Mouse (Mus musculus) liver, embryonic 12.5 days (tissue): ENCODE results near the gene Zfp953. TPM values are rescaled to one million over a fixed set of nuclear protein-coding genes. Genes with fewer than 3 reads are reported as not detected.
A peak's percentile ranks its signal among the peaks of the same experiment; 100 is the strongest.
"Not testable (repeated sequence)": the region's sequence is repeated elsewhere in the genome, so short reads cannot be mapped to it uniquely, and the experiment has no call there.

Source experiments
- ATAC-seq: fragments of 200-750 bp; cut with Nextera tagmentation; 2 replicates; pipeline ENCODE4 v1.8.0; 2017; ENCODE audit warnings: moderate number of reproducible peaks, mild to moderate bottlenecking, moderate library complexity
- H3K27ac ChIP-seq: fragments of 300-500 bp; sonication (generic); 2 replicates; pipeline ENCODE4 v1.5.1; 2016; ENCODE audit warnings: mild to moderate bottlenecking
- H3K27me3 ChIP-seq: fragments of 300-500 bp; sonication (generic); replicated peaks from 2 replicates; pipeline ENCODE4 v1.6.1; 2016; ENCODE audit warnings: mild to moderate bottlenecking, moderate library complexity
- H3K36me3 ChIP-seq: fragments of 300-500 bp; sonication (generic); 2 replicates; pipeline ENCODE4 v1.6.1; 2016; ENCODE audit warnings: mild to moderate bottlenecking, moderate library complexity
- H3K4me1 ChIP-seq: fragments of 300-500 bp; sonication (generic); 2 replicates; pipeline ENCODE4 v1.6.1; 2016
- H3K4me2 ChIP-seq: fragments of 300-500 bp; sonication (generic); 2 replicates; pipeline ENCODE4 v1.6.1; 2016; ENCODE audit warnings: mild to moderate bottlenecking, moderate library complexity
- H3K4me3 ChIP-seq: fragments of 300-500 bp; sonication (generic); 2 replicates; pipeline ENCODE4 v1.5.1; 2016; ENCODE audit warnings: mild to moderate bottlenecking, moderate library complexity
- H3K9ac ChIP-seq: fragments of 300-500 bp; sonication (generic); 2 replicates; pipeline ENCODE4 v1.6.1; 2016; ENCODE audit warnings: mild to moderate bottlenecking, moderate library complexity
- H3K9me3 ChIP-seq: fragments of 300-500 bp; sonication (generic); replicated peaks from 2 replicates; pipeline ENCODE4 v1.6.1; 2016; ENCODE audit warnings: mild to moderate bottlenecking, moderate library complexity
- WGBS: fragments of 180-500 bp; shearing (Covaris S2); methylation state at CpG from one replicate; pipeline ENCODE4 v1.1.7; 2016; ENCODE audit not compliant: insufficient replicate concordance; 5-methylcytosine and 5-hydroxymethylcytosine counted together
- polyA plus RNA-seq: library from polyadenylated mRNA; unstranded; fragments of >200 nt; fragmentation: Nextera tagmentation; extraction: Ambion mirVana; gene quantifications from 2 replicates; pipeline ENCODE4 v1.2.1, GENCODE M21; 2016

Zfp953 gene
- polyA plus RNA-seq, result 0.82 and 1.1 TPM in 2 replicates

DNA sequence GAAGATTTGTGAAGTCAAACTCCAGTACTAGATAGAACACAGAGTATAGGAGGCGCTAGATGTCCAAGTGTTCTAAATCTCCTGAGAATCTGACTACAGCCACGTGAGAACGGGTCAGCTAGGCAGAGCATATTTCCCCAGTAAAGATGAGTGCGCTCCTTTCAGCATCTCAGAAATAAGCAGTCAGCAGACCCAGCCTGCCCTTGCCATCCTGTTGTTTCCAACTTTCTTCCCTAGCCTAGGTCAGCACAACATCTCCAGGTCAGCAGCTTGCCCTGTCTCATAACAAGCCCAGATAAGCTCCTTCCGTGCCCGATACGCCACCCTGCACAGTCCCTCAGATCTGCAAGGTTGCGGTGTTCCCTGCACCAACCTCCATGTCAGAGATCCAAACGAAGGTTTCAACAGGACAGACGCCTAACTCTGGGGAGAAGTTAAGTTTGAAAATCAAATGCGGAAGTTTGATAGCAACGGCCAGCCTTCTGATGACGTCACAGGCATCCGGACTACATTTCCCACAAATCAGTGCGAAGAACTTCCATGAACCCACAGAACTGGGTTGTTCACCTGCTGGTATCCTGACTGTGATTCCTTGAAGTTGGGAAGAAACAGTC lies at the start of gene Zfp953, which contains the start of gene Gm28044:
Gene Zfp953 (minus strand): TSS at position 475 of the 614 bp plus-strand sequence.
Gene Gm28044 (minus strand): TSS at position 406 of the 614 bp plus-strand sequence.
- Histone ChIP-seq H3K9ac (peak within 1 kb of the TSS; percentile 78), H3K27ac (peak within 1 kb of the TSS; percentile 80), H3K36me3 (no peaks in the 10 kb centered on the region), H3K4me1 (peaks cover 15% of the 10 kb centered on the region), H3K4me3 (peak within 1 kb of the TSS; percentile 86), H3K4me2 (peak within 1 kb of the TSS; percentile 70), H3K9me3 (no peaks in the 10 kb centered on the region), H3K27me3 (no peaks in the 10 kb centered on the region)
- under 1% methylated on average over 15 of the region's 15 CpGs for WGBS
- peak; percentile 87 for ATAC-seq

DNA sequence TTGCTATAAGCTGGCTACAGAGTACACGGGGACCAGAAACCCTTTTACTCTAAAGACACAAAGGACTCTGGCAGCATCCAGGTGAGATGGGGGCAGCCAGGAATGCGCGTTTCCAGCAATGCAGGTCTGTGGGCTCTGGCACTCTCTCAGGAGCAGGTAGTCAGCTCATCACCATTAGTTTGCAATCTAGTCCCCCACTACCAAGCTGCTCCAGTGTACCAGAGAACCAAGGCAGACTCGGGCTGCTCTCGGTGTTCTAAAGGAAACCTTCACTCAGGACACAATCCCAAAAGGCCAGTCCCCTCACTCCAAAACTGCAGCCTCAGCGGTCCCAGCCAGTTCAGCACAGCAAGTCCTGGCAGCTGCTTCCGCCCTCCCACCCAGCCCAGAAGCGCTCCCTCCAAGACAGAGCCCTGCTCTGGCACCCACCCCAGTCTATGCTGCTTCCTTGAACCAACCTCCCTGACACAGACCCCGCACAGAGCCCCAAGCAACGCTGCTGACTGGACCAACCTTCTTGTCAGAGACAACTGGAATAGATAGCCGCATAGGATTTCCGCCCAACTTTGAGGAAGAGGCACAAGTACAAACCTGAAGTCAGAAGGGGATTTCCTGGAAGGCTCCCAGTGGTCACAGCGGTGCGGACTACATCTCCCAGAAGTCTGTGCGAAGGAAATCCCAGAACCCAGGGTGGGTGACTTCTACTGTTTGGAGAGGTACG lies 38.9 kb upstream of the Zfp953 start, which contains the start of gene Zfp429:
Gene Zfp429 (minus strand): TSS at position 637 of the 721 bp plus-strand sequence.
- H3K27ac ChIP-seq, result not testable (repeated sequence)

DNA sequence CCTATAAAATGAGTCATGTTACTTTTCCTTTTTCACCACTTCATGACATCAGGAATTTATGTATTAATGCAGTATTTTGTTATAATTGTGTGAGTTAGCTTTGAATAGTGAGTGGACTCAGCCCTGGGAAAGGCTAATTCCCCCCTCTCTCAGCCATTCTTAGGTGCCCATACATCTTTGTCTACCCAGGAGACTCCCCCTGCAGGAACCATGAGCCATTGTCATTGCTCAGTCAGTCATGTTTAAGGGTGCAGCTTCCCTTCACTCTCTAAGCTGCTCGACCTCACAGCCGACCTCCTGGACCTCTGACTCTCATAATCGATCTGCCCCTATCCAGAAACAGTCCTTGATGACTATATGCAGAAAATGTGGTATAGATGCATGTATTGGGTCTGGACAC lies 15.8 kb upstream of the Zfp953 start:
- not testable (repeated sequence) for ATAC-seq

More for the DNA sequence above, 38.9 kb upstream of the Zfp953 start, which contains the start of gene Zfp429:
- H3K4me2 ChIP-seq, result peak within 1 kb of the TSS; percentile 69
- peak within 1 kb of the TSS; percentile 65 for H3K4me3 ChIP-seq
- peak; percentile 91 for ATAC-seq
- peak within 1 kb of the TSS; percentile 72 for H3K9ac ChIP-seq
- not testable (repeated sequence) for H3K36me3 ChIP-seq, H3K9me3 ChIP-seq, H3K27me3 ChIP-seq
- 3% methylated on average over 14 of the region's 16 CpGs for WGBS
- H3K4me1 ChIP-seq, result peaks cover 13% of the 10 kb centered on the region

GRCm38 (mm10) chr13:67375050-67375911 lies 14.9 kb upstream of the Zfp953 start, which contains the start of the genes Gm28041 and Zfp456:
Gene Gm28041, minus strand, starts transcription at chr13:67375733.
Gene Zfp456, minus strand, starts transcription at chr13:67375810.
- H3K9ac ChIP-seq, result peak within 1 kb of the TSS; percentile 65
- 11% methylated on average over 15 of the region's 15 CpGs for WGBS

More for the DNA sequence above, 15.8 kb upstream of the Zfp953 start:
- not testable (repeated sequence) for H3K36me3 ChIP-seq, H3K4me1 ChIP-seq, H3K27me3 ChIP-seq, H3K27ac ChIP-seq, H3K4me2 ChIP-seq, H3K9ac ChIP-seq, H3K4me3 ChIP-seq, H3K9me3 ChIP-seq
- WGBS, result 58% methylated on average over 3 of the region's 3 CpGs

DNA sequence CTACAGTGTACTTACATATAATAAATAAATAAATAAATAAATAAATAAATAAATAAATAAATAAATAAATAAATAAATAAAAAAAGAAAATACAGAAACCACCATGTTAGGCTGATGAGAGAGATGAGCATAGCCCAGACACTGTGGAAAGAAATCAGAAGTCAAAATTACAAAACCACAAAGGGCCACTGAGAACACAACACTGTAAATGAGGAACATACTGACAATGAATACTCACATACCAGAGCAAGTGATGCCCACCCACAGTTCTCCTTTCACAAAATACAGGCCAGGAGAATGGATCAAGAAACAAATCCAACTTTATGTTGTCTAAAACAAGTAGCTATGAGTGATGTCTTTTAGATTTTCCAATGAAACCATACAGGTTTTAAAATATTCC lies 8.6 kb downstream of the Zfp953 start:
- H3K9me3 ChIP-seq, result no peaks in the 10 kb centered on the region
- H3K27ac ChIP-seq, result no peak overlapping the region
- no peak overlapping the region for H3K4me2 ChIP-seq
- no peak for ATAC-seq
- H3K27me3 ChIP-seq, result no peaks in the 10 kb centered on the region
- H3K9ac ChIP-seq, result no peak overlapping the region
- no peak overlapping the region for H3K4me3 ChIP-seq
- H3K4me1 ChIP-seq, result no peaks in the 10 kb centered on the region
- H3K36me3 ChIP-seq, result no peaks in the 10 kb centered on the region

More at GRCm38 (mm10) chr13:67375050-67375911, 14.9 kb upstream of the Zfp953 start, which contains the start of the genes Gm28041 and Zfp456:
- H3K27ac ChIP-seq, result peak within 1 kb of the TSS; percentile 46; the same call in 1 of the 2 replicates
- H3K9me3 ChIP-seq, H3K36me3 ChIP-seq, H3K4me1 ChIP-seq, H3K27me3 ChIP-seq: not testable (repeated sequence)
- peak within 1 kb of the TSS; percentile 71 for H3K4me2 ChIP-seq
- peak; percentile 96 for ATAC-seq
- H3K4me3 ChIP-seq, result peak within 1 kb of the TSS; percentile 62

DNA sequence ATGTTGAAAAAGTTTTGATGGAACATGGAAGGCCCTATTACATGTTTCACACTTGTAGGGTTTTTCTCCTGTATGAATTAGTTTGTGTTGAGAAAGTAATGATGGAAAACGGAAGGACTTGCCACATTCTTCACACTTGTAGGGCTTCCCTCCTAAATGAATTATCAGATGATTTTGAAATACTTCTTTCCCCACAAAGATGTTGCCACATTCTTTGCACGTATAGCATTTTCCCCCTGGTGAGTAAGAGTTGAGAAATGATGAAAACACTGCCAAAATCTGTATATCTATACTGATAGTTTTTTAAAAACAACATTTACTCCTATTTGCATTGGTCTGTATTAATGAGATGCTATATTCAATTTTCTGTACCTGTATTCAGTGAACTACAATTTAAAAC lies 17.0 kb downstream of the Zfp953 start:
- H3K4me2 ChIP-seq, result no peak overlapping the region
- ATAC-seq, result no peak
- 80% methylated on average over 2 of the region's 2 CpGs for WGBS
- H3K9me3 ChIP-seq, result no peaks in the 10 kb centered on the region
- H3K36me3 ChIP-seq, result peaks cover 36% of the 10 kb centered on the region
- no peak overlapping the region for H3K9ac ChIP-seq
- no peak overlapping the region for H3K27ac ChIP-seq
- H3K4me1 ChIP-seq, result no peaks in the 10 kb centered on the region
- H3K4me3 ChIP-seq, result no peak overlapping the region
- H3K27me3 ChIP-seq, result no peaks in the 10 kb centered on the region

DNA sequence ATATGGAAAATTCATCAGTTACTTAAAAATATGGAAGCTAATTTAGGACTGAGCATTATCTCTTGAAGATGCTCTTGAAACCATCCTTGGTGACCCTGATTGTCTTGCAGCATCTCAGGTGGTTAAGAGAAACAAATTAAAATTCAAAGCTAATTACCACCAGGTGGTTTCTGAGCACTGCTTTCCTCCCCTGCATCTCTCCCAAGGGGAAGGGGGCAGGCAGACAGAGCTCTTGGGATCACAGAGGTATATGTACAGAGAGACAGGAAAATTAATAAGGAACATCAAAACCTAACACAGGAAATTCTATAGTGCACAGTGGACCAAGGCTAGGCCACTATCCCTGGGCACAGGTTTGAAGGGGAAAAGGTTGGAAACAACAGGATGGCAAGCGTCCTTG lies 27.5 kb downstream of the Zfp953 start:
- peaks cover 15% of the 10 kb centered on the region; the same call in 1 of the 2 replicates for H3K4me1 ChIP-seq
- H3K9ac ChIP-seq, result peak overlapping the region; percentile 69
- no peaks in the 10 kb centered on the region for H3K27me3 ChIP-seq
- peak overlapping the region; percentile 75 for H3K27ac ChIP-seq
- peak overlapping the region; percentile 66 for H3K4me3 ChIP-seq
- no peaks in the 10 kb centered on the region for H3K9me3 ChIP-seq
- H3K36me3 ChIP-seq, result no peaks in the 10 kb centered on the region
- WGBS, result 45% methylated on average over 1 of the region's 1 CpGs
- no peak for ATAC-seq
- peak overlapping the region; percentile 81 for H3K4me2 ChIP-seq

DNA sequence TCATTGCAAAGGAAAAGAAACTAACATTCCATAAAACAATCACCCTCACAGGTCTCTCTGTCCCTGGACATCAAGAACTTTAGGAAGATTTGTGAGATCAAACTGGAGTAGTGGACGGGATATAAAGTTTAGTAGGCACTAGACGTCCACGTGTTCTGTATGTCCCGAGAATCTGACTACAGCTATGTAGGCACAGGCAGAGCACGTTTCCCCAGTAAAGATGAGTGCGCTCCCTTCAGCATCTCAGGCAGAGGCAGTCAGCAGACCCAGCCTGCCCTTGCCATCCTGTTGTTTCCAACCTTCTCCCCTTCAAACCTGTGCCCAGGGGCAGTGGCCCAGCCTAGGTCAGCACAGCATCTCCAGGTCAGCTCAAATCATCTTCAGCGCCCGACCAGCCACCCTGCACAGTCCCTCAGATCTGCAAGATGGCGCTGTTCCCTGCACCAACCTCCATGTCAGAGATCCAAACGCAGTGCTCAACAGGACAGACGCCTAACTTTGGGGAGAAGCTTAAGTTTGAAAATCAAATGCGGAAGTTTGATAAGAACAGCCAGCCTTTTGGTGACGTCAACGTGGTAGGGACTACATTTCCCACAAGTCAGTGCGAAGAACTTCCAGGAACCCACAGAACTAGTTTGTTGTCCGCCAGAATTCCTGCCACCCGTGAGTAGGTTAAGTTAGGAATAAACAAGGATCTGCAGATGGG lies 28.2 kb downstream of the Zfp953 start, which contains the start of gene Zfp595:
Gene Zfp595 (minus strand): TSS at position 552 of the 706 bp plus-strand sequence.
- peak within 1 kb of the TSS; percentile 81 for H3K4me2 ChIP-seq
- H3K27me3 ChIP-seq, result no peaks in the 10 kb centered on the region
- ATAC-seq, result peak; percentile 92
- peak within 1 kb of the TSS; percentile 75 for H3K27ac ChIP-seq
- WGBS, result 18% methylated on average over 17 of the region's 17 CpGs
- peak within 1 kb of the TSS; percentile 66 for H3K4me3 ChIP-seq
- H3K4me1 ChIP-seq, result peaks cover 15% of the 10 kb centered on the region; the same call in 1 of the 2 replicates
- H3K9me3 ChIP-seq, result no peaks in the 10 kb centered on the region
- peak within 1 kb of the TSS; percentile 69 for H3K9ac ChIP-seq
- no peaks in the 10 kb centered on the region for H3K36me3 ChIP-seq

GRCm38 (mm10) chr13:67306718-67307117 lies 53.7 kb downstream of the Zfp953 start:
- 29% methylated on average over 5 of the region's 5 CpGs for WGBS
- ATAC-seq, result peak; percentile 41; the same call in 1 of the 2 replicates
- peak overlapping the region; percentile 88 for H3K4me2 ChIP-seq
- H3K4me3 ChIP-seq, result peak overlapping the region; percentile 82
- H3K27me3 ChIP-seq, result no peaks in the 10 kb centered on the region
- H3K9me3 ChIP-seq, result no peaks in the 10 kb centered on the region
- H3K27ac ChIP-seq, result no peak overlapping the region
- no peaks in the 10 kb centered on the region for H3K36me3 ChIP-seq
- H3K4me1 ChIP-seq, result peaks cover 9% of the 10 kb centered on the region
- H3K9ac ChIP-seq, result peak overlapping the region; percentile 76; the same call in 1 of the 2 replicates

DNA sequence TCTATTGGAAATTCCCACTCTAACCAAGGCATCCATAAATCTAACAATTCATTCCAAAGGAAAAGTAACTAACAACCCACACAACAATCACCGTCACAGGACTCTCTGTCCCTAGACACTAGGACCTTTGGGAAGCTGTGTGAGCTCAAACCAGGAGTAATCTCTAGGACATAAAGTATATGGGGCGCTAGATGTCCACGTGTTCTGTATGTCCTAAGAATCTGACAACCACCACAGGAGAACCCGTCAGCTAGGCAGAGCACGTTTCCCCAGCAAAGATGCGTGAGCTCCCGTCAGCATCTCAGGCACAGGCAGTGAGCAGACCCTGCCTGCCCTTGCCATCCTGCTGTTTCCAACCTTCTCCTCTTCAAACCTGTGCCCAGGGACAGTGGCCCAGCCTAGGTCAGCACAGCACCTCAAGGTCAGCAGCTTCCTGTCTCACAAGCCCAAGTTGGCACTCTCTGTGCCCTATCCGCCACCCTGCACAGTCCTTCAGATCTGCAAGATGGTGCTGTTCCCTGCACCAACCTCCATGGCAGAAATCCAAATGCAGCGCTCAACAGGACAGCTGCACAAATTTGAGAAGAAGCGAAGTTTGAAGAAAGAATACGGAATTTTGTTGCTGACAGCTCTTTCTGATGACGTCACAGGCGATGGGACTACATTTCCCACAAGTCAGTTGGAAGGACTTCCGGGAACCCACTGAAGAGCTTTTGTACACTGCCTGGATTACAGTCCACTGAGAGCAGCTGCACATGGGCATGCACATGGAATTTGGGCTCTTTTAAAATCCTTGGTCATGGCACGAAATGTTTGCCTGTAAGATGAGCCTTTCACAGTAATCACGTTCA lies 54.4 kb downstream of the Zfp953 start, which contains the start of gene Zfp457:
Gene Zfp457 (minus strand): TSS at position 664 of the 851 bp plus-strand sequence.
- H3K4me2 ChIP-seq, result peak within 1 kb of the TSS; percentile 88
- peak within 1 kb of the TSS; percentile 53; the same call in 1 of the 2 replicates for H3K27ac ChIP-seq
- peaks cover 9% of the 10 kb centered on the region for H3K4me1 ChIP-seq
- ATAC-seq, result peak; percentile 96
- H3K9me3 ChIP-seq, result no peaks in the 10 kb centered on the region
- 11% methylated on average over 16 of the region's 16 CpGs for WGBS
- H3K4me3 ChIP-seq, result peak within 1 kb of the TSS; percentile 82
- H3K36me3 ChIP-seq, result no peaks in the 10 kb centered on the region
- H3K9ac ChIP-seq, result peak within 1 kb of the TSS; percentile 76
- no peaks in the 10 kb centered on the region for H3K27me3 ChIP-seq
